Mouse (Mus musculus): Measurements from ENCODE around the gene Rps6ka2.
"Not testable (repeated sequence)": the region's sequence is repeated elsewhere in the genome, so short reads cannot be mapped to it uniquely, and the experiment has no call there.

Gene Rps6ka2

DNA sequence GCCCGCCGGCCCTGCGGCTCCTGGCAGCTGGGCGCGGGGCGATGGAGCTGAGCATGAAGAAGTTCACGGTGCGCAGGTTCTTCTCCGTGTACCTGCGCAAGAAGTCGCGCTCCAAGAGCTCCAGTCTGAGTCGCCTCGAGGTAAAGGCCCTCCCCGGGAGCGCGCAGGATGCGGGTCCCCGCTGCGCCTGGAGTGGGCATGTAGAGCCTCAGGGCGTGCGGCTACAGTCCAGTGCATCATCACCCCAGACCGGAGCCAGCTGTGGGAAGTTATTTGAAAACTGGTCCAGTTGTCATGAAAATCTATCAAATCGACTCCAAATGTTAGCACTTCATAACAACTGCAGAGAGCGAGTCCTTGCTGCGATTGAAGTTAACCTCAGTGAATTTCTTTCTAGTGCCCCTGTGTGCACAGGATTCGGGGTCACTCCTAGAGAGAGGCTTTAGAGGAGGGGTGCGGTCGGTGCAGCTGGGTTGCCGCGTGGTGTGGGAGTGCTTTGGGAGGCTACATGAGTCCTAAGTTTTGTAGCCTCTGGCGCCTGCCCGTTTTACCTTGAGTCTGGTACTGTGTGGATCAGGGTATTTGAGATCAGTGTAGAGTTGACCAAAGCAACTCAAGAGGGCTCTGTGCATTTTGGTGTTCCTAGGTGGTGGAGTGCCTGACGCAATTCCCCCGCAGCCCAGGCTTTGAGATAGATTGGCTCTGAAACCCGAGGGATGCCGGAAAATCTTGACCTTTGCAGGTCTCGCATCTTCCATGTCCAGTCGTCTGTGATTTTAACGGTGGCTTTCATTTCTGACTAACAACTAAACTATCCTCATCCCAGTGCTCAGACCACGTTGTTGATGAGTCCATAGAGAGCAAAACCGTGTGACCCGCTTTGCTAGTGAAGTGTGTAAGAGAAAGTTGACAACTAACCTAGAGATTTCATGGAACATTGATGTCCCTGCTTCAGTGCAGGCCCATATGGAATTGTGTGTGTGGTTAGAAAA is 685 bp downstream of the Rps6ka2 start:
- no peak for DNase-seq (ENCODE audit: low read depth)

DNA sequence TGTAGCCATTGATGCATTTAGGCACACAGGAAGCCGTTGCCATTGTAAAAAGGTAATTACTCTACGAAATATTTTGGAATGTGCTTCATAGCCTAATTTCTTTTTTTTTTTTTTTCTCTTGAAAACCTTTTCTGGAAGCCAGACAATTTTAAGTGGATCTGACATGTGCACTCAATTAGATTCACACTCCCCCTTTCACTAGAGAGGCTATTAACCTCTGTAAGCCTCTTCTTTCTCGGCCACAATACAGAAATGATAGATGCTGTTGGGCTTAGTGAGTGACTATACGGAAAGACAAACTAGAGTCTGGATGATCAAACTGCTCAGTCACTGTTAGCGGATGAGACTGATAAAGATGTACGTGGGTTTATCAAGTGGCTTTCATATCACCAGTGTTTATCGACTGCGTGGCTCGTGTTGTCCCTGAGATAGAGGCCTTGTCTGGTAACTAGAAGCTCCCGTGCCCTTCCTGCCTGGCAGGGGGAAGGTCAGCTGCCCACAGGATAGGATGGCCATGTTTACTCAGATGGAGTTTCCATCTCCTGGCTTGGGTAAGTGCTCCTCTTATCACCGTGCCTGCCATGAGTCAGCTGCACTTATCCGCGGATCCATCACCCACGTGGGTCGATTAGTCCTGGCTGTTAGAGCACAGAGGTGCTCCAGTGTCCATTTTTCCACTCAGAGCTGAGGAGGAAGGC is 3.6 kb downstream of the Rps6ka2 start:
- DNase-seq (ENCODE audit: low read depth): no peak

GRCm38 (mm10) chr17:7175293-7175692 is 5.4 kb downstream of the Rps6ka2 start:
- no peak for DNase-seq (ENCODE audit: low read depth)

DNA sequence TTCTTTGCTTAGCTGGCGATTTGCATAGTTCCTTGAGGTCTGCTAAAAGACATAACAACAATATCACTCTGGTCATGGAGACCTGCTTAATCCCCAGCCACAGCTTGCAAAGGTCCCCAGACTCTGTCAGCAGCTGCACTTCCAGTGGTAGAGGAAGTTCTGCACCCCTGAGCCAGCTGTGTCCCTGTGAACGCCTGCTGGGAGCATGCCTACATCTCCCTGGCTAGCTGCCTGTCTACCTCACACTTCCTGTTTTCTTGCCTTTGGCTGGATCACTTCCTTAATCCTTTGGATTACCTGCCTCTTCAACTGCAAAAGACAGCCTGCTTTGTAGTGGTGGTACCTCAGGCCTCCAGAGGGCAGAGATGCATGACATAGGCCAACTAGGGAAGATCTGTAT is 6.5 kb downstream of the Rps6ka2 start:
- DNase-seq (ENCODE audit: low read depth): no peak

DNA sequence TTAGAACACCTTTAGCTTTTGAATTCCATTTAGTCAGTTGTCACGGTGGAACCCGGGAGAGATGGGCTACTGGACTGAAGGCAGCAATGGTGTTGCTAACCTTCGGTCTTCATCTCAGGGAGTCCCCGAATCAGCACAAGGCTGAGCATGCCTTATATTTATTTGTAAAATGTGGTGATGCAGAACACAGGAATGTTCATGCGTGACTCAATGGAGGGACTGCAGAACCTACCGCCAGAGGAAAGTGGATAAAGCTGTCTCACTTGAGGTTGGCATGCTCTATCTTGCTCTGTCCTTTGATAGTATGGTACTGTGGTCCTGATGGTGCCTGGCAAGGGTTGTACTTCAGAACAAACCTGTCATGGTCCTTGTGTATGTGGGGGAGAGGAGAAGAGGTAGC is 8.3 kb downstream of the Rps6ka2 start:
- no peak for DNase-seq (ENCODE audit: low read depth)

DNA sequence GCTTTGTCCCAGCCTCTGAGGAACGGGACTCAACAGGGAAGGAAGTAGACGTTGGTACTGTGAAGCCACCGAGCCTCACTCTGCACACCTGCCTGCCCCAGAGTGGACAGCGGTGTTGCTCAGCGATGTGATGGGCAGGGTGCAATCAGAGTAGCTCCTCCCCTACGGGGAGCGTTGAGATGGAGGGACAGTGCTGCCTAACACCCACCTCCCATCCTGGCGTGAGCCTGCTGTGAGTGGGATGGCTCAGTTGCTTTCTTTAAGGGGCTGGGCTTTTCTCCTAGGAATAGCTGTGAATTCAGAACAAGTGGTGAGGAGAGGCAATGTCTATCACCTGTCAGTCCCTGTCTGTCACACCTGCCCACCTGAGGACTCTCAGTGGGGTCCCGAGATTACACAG is 12.3 kb downstream of the Rps6ka2 start:
- no peak for DNase-seq (ENCODE audit: low read depth)

DNA sequence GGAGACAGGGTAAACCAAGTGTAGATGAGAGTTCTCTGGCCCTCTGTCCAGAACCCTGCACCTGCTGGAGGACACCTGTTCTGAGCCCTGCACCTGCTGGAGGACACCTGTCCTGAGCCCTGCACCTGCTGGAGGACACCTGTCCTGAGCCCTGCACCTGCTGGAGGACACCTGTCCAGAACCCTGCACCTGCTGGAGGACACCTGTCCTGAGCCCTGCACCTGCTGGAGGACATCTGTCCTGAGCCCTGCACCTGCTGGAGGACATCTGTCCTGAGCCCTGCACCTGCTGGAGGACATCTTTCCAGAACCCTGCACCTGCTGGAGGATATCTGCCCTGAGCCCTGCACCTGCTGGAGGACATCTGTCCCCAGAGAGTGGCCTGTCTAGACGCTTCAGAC is 17.1 kb downstream of the Rps6ka2 start:
- DNase-seq (ENCODE audit: low read depth): not testable (repeated sequence)

DNA sequence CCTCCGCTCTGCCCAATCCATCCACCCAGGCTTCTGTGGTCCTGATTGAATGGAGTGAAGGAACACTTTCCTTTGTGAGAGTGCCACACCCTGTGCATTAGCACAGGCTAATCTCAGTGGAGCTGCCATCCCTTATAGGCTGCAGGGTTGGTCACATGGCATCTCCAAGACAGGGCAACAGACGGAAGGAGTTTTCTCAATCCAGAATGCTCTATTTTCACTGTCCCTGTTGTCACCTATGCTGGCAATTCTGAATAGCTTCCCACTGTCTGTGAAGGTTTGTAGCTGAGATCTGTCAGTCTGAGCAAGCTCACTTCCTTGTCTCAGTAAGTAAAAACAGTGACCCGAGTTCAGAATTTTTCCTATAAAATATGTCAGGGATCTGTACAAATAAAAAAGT is 19.5 kb downstream of the Rps6ka2 start:
- no peak for DNase-seq (ENCODE audit: low read depth)

DNA sequence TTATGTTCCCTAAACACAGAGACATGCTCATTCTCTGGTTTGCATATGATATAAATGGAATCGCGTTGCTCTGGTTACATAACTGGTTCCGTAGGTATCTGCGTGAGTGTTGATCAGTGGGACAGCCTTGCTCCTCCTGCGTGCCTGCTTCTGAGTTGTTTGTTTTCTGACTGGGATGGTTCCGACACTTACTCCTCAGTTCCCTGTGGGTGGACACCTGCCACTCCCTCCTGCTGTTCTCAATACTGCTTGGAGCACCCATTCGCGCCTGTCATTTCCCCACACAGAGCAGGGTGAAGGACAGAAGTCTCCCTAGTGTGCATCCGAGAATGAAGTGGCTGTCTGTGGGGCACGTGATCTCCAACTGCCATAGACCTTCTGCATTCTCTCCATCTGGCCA is 20.1 kb downstream of the Rps6ka2 start:
- DNase-seq (ENCODE audit: low read depth): no peak

- no peak for DNase-seq (ENCODE audit: low read depth)
Observed at GRCm38 (mm10) chr17:7194140-7194840, 24.4 kb downstream of the Rps6ka2 start.

DNA sequence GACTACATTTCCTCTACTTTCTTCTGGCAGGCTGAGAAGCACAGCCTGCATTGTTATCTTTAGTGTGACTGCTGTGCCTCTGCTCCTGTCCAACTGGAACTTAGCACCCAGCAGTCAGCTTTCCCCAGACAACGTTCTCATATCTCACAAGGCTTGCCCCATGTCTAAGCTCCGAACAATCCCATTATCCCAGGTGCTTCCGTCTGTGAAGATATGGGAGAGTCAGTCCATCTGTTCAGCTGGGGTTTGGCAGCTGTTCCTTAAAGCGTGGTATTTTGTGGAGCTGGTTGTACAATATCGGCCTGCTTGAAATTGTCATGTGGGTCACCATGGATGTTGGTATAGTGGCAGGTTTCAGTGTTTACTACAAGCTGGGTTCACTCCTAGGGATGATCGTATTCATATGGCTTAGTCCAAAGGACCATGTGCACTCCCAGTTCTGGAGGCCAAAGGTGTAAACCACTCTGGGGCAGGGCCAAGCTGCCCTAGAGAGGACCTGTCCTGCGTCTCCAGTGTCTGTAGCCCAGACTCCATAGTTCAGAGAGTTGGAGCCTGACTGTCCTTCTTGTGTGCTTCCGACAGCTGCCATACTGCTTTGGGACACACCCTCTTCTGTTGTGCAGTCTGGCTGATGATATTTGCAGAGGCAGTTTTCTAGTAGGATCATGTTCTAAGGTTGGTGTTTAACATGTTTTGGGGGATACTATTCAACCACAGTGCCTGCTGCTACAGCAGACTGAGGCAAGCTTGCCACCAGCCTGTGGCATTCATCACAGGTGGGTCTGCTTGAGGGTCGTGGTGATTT is 27.4 kb downstream of the Rps6ka2 start:
- no peak for DNase-seq (ENCODE audit: low read depth)

GRCm38 (mm10) chr17:7204771-7205406 is 35.0 kb downstream of the Rps6ka2 start:
- DNase-seq (ENCODE audit: low read depth): no peak

DNA sequence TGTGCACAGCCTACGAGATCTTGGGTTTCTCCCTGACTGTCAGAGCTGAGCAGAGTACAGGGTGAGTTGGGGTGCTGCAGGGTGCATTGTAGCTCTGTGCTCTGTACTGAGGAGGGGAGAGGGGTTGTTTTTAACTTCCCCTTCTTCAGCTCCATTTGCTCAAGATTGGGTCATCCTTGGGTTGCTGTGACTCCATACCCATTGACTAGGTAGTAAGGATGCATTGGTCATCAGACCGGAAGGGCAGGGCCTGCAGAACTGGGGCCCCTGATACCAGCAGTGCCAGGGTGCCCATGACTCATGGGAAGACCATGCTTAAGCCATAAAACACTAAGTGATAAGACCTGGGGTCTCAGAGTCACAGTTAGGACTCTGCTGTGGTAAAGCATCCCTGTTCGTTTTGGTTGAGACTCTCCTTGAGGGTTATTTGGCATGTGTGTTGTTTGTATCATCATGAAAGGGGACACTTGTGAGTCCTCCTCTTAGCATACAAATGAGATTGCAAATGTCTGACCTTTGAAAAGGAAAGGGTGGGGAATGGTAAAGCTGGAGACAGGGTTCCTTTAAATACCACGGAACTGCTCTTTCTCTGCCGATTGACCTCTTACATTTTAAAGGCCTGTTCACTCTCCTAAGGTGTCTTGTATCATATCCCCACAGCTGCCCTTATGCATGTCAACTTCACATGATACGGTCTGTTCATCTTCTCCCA is 36.7 kb downstream of the Rps6ka2 start:
- no peak for DNase-seq (ENCODE audit: low read depth)

DNA sequence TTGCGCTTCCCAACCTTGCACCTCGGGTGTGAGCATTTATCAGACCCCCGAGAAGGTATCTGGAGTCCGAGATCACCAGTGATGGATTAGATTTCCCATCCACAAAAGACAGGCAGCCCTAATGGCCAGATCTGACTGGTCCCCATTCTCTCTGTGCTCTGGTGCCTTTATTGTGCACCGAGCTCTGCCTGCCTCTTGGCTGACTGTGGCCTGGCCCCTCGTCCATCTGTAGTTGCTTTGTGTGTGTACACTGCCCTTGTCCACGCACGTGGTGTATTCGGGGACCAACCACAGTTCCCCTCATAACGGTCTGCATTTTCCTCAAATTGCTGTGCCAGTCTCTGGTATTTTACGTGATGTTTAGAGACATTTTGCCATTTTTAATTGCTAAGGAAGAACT is 40.7 kb downstream of the Rps6ka2 start:
- no peak for DNase-seq (ENCODE audit: low read depth)

- DNase-seq (ENCODE audit: low read depth): no peak
Observed at GRCm38 (mm10) chr17:7211893-7212292, 42.0 kb downstream of the Rps6ka2 start.

- no peak for DNase-seq (ENCODE audit: low read depth)
Observed at GRCm38 (mm10) chr17:7213214-7213613, 43.3 kb downstream of the Rps6ka2 start.

GRCm38 (mm10) chr17:7214061-7214460 is 44.1 kb downstream of the Rps6ka2 start:
- no peak for DNase-seq (ENCODE audit: low read depth)

DNA sequence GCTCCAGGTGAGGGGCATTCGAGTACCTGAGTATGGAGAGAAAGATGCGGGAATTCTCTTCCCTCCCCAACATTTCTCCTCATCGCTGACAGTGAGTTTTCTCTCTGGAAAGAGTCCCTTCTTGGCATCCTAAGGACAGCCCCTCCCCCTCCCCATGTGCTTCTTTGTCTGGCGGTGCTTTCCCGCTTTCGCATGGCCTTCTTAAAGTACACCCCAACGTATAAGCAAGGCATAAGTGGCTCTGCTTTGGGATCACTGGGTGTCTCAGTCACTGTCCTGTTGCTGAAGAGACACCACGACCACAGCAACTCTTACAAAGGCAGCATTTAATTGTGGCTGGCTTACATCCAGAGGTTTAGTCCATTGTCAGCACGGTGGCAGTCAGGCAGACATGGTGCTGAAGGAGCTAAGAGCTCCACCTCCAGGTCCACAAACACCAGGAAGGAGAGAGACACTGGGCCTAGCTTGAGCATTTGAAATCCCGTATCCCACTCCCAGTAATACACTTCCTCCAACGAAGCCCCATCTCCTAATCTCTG is 47.9 kb downstream of the Rps6ka2 start:
- DNase-seq (ENCODE audit: low read depth): no peak

DNA sequence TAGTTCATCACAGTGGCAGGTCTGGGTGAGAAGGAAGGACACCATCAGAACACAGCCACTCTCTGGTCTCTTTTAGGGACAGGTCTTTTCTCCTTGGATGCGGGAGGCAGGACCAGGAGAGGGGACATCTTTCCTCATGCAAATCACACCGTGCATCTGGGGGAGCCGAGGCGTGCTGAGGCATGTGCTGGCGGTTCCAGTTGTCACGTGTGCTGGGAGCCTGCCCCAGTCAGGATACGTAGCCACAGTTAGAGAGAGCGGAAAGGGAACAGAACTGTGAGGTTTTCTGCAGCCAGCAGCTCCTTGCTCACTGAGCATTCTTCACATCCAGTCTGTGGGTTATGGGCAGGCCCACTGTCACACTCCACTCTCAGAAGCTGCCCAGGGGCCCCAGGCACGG is 48.5 kb downstream of the Rps6ka2 start:
- no peak for DNase-seq (ENCODE audit: low read depth)

- no peak for DNase-seq (ENCODE audit: low read depth)
Observed at GRCm38 (mm10) chr17:7219044-7219718, 49.3 kb downstream of the Rps6ka2 start.
